Mouse (Mus musculus) G1E (cell line): Measurements from ENCODE around the gene Tnfsf10. TPM values are rescaled to one million over a fixed set of nuclear protein-coding genes. Genes with fewer than 3 reads are reported as not detected.

ENCODE experiments used
- ATAC-seq: 2 replicates; pipeline ENCODE4 v1.8.0; 2016; ENCODE audit warnings: mild to moderate bottlenecking; ENCODE audit not compliant: insufficient number of reproducible peaks, poor library complexity, low FRiP score, severe bottlenecking; ENCODE audit errors: extremely low read depth
- DNase-seq: peaks from one replicate; pipeline ENCODE4 v3.0.0; 2012; ENCODE audit warnings: low spot score
- H3K27me3 ChIP-seq: 2 replicates; pipeline ENCODE4 v1.6.1; 2012; ENCODE audit warnings: mild to moderate bottlenecking, low read length, inconsistent platforms; ENCODE audit not compliant: insufficient read depth
- H3K36me3 ChIP-seq: replicated peaks from 2 replicates; pipeline ENCODE3; 2012; ENCODE audit warnings: mild to moderate bottlenecking, inconsistent platforms
- H3K4me1 ChIP-seq: 2 replicates; pipeline ENCODE4 v1.6.1; 2012; ENCODE audit warnings: low read depth, low read length, inconsistent platforms, mixed read lengths; ENCODE audit not compliant: insufficient read depth
- H3K4me3 ChIP-seq: 2 replicates; pipeline ENCODE4 v1.5.1; 2012; ENCODE audit warnings: low read depth, mild to moderate bottlenecking, inconsistent platforms, low read length, moderate library complexity, mixed read lengths
- H3K9me3 ChIP-seq: replicated peaks from 2 replicates; pipeline ENCODE4 v1.6.1; 2012; ENCODE audit warnings: inconsistent platforms
- CTCF ChIP-seq: IDR thresholded peaks from 2 replicates; pipeline ENCODE4 v1.5.1; 2012; ENCODE audit warnings: low read depth, low read length, inconsistent platforms, mixed read lengths
- GATA1 ChIP-seq: IDR thresholded peaks from 2 replicates; pipeline ENCODE4 v1.6.1; 2012; ENCODE audit warnings: borderline replicate concordance, low read length, inconsistent platforms, mixed read lengths
- GATA2 ChIP-seq: IDR thresholded peaks from 2 replicates; pipeline ENCODE4 v1.6.1; 2012; ENCODE audit warnings: low read depth, low read length, inconsistent platforms, borderline replicate concordance
- POLR2AphosphoS5 ChIP-seq: IDR thresholded peaks from 2 replicates; pipeline ENCODE4 v1.6.1; 2012; ENCODE audit warnings: low read depth, low read length, inconsistent platforms; ENCODE audit not compliant: insufficient replicate concordance
- TAL1 ChIP-seq: conservative IDR thresholded peaks from 2 replicates; pipeline ENCODE4 v1.6.1; 2012; ENCODE audit warnings: low read depth, low read length, inconsistent platforms, mixed read lengths
- polyA plus RNA-seq: library from polyadenylated mRNA; stranded (reverse); fragments of >175 nt; gene quantifications from 2 replicates; pipeline ENCODE4 v1.2.3, GENCODE M21; 2012
- total RNA-seq, 2 experiments: library from RNA; stranded (forward) in 1 of 2; stranded (reverse) in 1 of 2; fragments of 200-1000 nt in 1 of 2; fragments of >200 nt in 1 of 2; fragmentation: Nextera tagmentation in 1 of 2; gene quantifications; 2 replicates each; pipeline ENCODE4 v1.2.3; 2014 to 2017

The Tnfsf10 gene
- total and polyA plus RNA-seq, 3 experiments, result 0.14 to 5.3 (median 2.6) TPM

GRCm38 (mm10) chr3:27320613-27321495, 4.0 kb downstream of the Tnfsf10 start:
- Histone ChIP-seq H3K4me3 (peak overlapping the region; percentile 0; the same call in 1 of the 2 replicates), H3K4me1 (peaks cover 49% of the 10 kb centered on the region)
- ATAC-seq, result no peak

GRCm38 (mm10) chr3:27322591-27322990, 5.8 kb downstream of the Tnfsf10 start:
- no peaks in the 10 kb centered on the region for H3K27me3 ChIP-seq
- ATAC-seq (no peak), DNase-seq (no peak)
- peaks cover 31% of the 10 kb centered on the region for H3K4me1 ChIP-seq
- no peaks in the 10 kb centered on the region for H3K9me3 ChIP-seq
- H3K4me3 ChIP-seq, result no peak overlapping the region
- TF ChIP-seq GATA2 (no peak), GATA1 (no peak), POLR2AphosphoS5 (no peak), TAL1 (no peak)
- H3K36me3 ChIP-seq, result peaks cover 34% of the 10 kb centered on the region

More at GRCm38 (mm10) chr3:27320613-27321495, 4.0 kb downstream of the Tnfsf10 start:
- no peaks in the 10 kb centered on the region for H3K9me3 ChIP-seq
- no peak for DNase-seq
- TF ChIP-seq TAL1, result no peak
- TF ChIP-seq GATA1, result no peak
- no peak for TF ChIP-seq POLR2AphosphoS5
- no peak for TF ChIP-seq CTCF
- no peak for TF ChIP-seq GATA2
- H3K36me3 ChIP-seq, result peaks cover 25% of the 10 kb centered on the region
- no peaks in the 10 kb centered on the region for H3K27me3 ChIP-seq

DNA sequence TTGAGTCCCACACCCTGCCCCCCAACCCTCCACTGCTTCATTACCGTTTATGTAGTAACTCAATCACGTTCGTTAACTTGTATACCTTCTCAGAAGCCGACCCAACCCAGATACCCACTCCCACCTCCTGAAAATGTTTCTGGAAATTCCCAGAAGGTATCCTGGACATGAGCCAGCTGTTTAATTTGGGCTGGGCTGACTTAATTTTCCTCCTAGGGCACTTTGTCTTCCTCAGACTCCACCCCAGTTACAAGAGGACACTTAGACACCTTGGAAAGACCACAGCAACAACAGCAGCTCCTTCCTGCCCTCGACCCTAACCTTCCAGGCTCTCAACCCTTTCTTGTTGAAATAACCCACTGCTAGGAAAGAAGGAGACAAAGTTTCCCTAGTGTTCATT, 6.7 kb downstream of the Tnfsf10 start:
- Histone ChIP-seq H3K27me3 (no peaks in the 10 kb centered on the region), H3K4me1 (peaks cover 30% of the 10 kb centered on the region), H3K4me3 (no peak overlapping the region), H3K36me3 (peaks cover 43% of the 10 kb centered on the region), H3K9me3 (no peaks in the 10 kb centered on the region)
- ATAC-seq, result no peak
- DNase-seq, result no peak
- no peak for TF ChIP-seq POLR2AphosphoS5
- TF ChIP-seq GATA1, result no peak
- TF ChIP-seq GATA2, result no peak

DNA sequence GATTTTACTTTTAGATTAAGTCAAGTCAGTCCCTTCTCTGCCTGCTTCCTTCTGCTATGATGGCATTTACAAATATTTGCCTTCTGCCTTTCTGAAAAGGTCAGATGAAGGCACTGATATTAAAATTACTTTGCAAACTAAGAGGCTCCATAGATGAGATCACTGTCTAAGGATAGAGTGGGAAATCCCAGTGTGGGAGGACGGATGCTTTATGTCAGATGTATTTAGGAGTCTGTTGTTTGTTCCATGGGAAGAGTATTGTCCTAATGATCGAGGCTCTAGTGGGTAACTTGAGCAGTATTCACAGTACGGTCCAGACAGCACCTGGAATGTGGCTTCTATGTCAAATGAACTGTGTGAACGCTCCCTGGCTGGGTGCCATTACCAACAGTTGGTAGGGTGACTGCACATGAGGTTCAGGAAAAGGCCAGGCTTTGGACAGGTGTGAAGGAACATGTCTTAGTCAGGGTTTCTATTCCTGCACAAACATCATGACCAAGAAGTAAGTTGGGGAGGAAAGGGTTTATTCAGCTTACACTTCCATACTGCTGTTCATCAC, 9.9 kb downstream of the Tnfsf10 start:
- Histone ChIP-seq H3K36me3 (peaks cover 54% of the 10 kb centered on the region), H3K4me3 (no peak overlapping the region), H3K27me3 (no peaks in the 10 kb centered on the region), H3K4me1 (peaks cover 12% of the 10 kb centered on the region), H3K9me3 (no peaks in the 10 kb centered on the region)
- ATAC-seq (no peak), DNase-seq (no peak)
- TF ChIP-seq TAL1 (no peak), CTCF (no peak), POLR2AphosphoS5 (no peak), GATA1 (no peak), GATA2 (no peak)

- TF ChIP-seq TAL1 (no peak), CTCF (no peak)
- ATAC-seq, result no peak
- H3K4me1 ChIP-seq, result peaks cover 5% of the 10 kb centered on the region; the same call in 1 of the 2 replicates
- peaks cover 59% of the 10 kb centered on the region for H3K36me3 ChIP-seq
- no peaks in the 10 kb centered on the region for H3K9me3 ChIP-seq
- H3K4me3 ChIP-seq, result no peak overlapping the region
- no peaks in the 10 kb centered on the region for H3K27me3 ChIP-seq
- no peak for DNase-seq
Measured at GRCm38 (mm10) chr3:27330706-27331105, 13.9 kb downstream of the Tnfsf10 start.

DNA sequence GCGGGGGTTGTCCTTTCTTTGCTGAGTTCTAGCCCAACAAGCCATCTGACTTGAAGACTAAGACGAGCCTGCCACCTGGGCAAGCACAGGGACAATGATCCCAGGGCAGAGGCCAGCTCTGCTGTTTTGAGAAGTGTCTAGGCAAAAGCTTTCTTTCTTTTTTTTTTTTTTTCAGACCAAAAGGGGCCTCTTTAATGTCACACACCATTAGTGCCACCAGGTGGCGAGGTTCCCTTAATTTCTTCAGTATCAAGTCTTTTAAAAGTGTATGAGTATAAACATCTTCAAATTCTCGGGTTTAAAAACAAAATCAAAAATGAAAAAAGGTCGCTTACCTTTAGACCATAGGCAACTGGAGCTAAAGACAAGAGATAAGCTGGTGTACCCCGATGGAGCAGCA, 21.6 kb downstream of the Tnfsf10 start:
- Histone ChIP-seq H3K4me3 (no peak overlapping the region), H3K4me1 (peaks cover 6% of the 10 kb centered on the region; the same call in 1 of the 2 replicates), H3K36me3 (peaks cover 30% of the 10 kb centered on the region), H3K9me3 (no peaks in the 10 kb centered on the region), H3K27me3 (peaks cover 6% of the 10 kb centered on the region; the same call in 1 of the 2 replicates)
- TF ChIP-seq POLR2AphosphoS5 (no peak), GATA1 (no peak), CTCF (no peak), GATA2 (no peak), TAL1 (no peak)
- ATAC-seq (peak; percentile 54; the same call in 1 of the 2 replicates), DNase-seq (peak; percentile 12)
